Comparison of ENCODE assay signal across 15 mouse cellular contexts in the genomic region with DNA sequence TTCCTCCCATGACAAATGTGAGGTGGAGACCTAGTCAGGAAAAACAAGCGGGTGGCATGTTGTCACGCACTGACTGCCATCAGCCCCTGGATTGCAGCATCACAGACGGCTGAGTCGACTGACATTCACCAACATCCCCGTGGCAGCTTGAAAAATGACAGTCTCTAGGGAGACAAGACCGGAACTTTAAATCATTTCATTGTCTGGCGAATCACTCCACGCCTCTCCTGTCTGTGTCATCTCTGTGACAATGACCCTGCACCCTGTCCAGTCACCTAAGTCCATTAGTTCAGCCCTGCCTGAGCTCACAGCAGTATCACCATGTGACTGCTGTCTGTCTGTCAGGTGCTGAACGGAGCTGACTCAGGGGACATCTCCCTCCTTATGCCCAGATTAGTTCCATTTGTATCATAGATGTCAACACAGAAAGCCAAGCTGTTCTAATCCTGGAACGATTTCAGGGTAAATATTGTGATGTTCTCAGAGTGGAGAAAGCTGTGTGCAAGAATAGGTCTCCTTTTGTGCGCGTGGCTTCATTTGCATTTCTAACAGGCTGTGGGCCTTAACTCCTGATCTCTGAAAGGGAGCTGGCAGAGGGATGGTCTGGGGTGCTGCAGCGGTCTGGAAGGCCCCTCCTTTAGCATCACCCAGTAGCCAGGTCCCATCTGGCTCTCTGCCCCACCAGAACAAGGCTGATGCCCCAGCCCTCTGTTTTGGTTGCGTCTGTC. TPM values are rescaled to one million over a fixed set of nuclear protein-coding genes. Genes with fewer than 3 reads are reported as not detected.
DNase-seq lines count a peak whose midpoint lies in the region; ATAC-seq and TF ChIP-seq lines count a peak whose summit lies in the region.
"Had no signal": no experiment of that assay in that cellular context is flagged by ENCODE, and none has a peak within 500 bp of the region (broad histone marks: within the 10 kb centered on the region; RNA-seq: fewer than 3 reads in every experiment).

No protein-coding gene starts in this region.

- peak overlapping the region; percentile 58; the same call in 1 of the 2 replicates for H3K27ac ChIP-seq in midbrain, embryonic 10.5 days (replicated peaks)
- no peak overlapping the region for H3K27ac ChIP-seq in midbrain, postnatal 0 days (ENCODE audit: low read depth, low read length)
- no peak overlapping the region for H3K27ac ChIP-seq in stomach, postnatal 0 days (replicated peaks)
- H3K27ac ChIP-seq in intestine, postnatal 0 days (ENCODE audit: low read depth, low read length), result no peak overlapping the region
- H3K27ac ChIP-seq: gastrocnemius, adult 2 months; heart, embryonic 13.5 days; limb, embryonic 12.5 days had no signal

- no peak for TF ChIP-seq CTCF in midbrain, postnatal 0 days (IDR thresholded peaks at IDR 0.05)
- TF ChIP-seq CTCF in stomach, postnatal 0 days (IDR thresholded peaks at IDR 0.05; ENCODE audit: low read depth), result no peak
- no peak for TF ChIP-seq CTCF in intestine, postnatal 0 days (IDR thresholded peaks at IDR 0.05; ENCODE audit: low read depth)

- H3K9ac ChIP-seq in midbrain, postnatal 0 days (replicated peaks; ENCODE audit: low read length, poor library complexity, severe bottlenecking), result no peak overlapping the region
- H3K9ac ChIP-seq in stomach, postnatal 0 days (ENCODE audit: low read length), result no peak overlapping the region
- H3K9ac ChIP-seq in intestine, postnatal 0 days (ENCODE audit: low read depth, low read length), result no peak overlapping the region
- H3K9ac ChIP-seq: heart, embryonic 13.5 days; limb, embryonic 12.5 days had no signal

- no peaks in the 10 kb centered on the region for H3K9me3 ChIP-seq in midbrain, embryonic 10.5 days (replicated peaks)
- H3K9me3 ChIP-seq in midbrain, postnatal 0 days (ENCODE audit: low read length), result no peaks in the 10 kb centered on the region
- no peaks in the 10 kb centered on the region for H3K9me3 ChIP-seq in stomach, postnatal 0 days (ENCODE audit: control insufficient read depth, low read length)
- H3K9me3 ChIP-seq in intestine, postnatal 0 days (ENCODE audit: control insufficient read depth), result no peaks in the 10 kb centered on the region
- H3K9me3 ChIP-seq: heart, embryonic 13.5 days; limb, embryonic 12.5 days had no signal

- TF ChIP-seq EP300 in stomach, postnatal 0 days (optimal IDR thresholded peaks at IDR 0.05), result no peak

- H3K27me3 ChIP-seq in midbrain, embryonic 10.5 days (ENCODE audit: low read depth, poor library complexity, severe bottlenecking), result peaks cover 14% of the 10 kb centered on the region
- no peaks in the 10 kb centered on the region for H3K27me3 ChIP-seq in midbrain, postnatal 0 days (ENCODE audit: insufficient read depth, low read length)
- no peaks in the 10 kb centered on the region for H3K27me3 ChIP-seq in stomach, postnatal 0 days (ENCODE audit: control insufficient read depth, insufficient read depth, low read length)
- peaks cover 4% of the 10 kb centered on the region; the same call in 1 of the 2 replicates for H3K27me3 ChIP-seq in intestine, postnatal 0 days (replicated peaks; ENCODE audit: control insufficient read depth, insufficient read depth, low read length)
- H3K27me3 ChIP-seq: heart, embryonic 13.5 days had no signal

- WGBS in midbrain, embryonic 10.5 days, result 65% methylated on average over 14 of the region's 14 CpGs
- 22% methylated on average over 14 of the region's 14 CpGs for WGBS in midbrain, postnatal 0 days
- 53% methylated on average over 14 of the region's 14 CpGs for WGBS in stomach, postnatal 0 days
- WGBS in intestine, postnatal 0 days, result 63% methylated on average over 14 of the region's 14 CpGs

- no peak for ATAC-seq in midbrain, postnatal 0 days (ENCODE audit: low FRiP score)
- ATAC-seq in stomach, postnatal 0 days (ENCODE audit: low FRiP score, low TSS enrichment), result 0 out of 2 replicates have a peak, but pooled peaks have one; percentile 24
- no peak for ATAC-seq in intestine, postnatal 0 days

- peaks cover 30% of the 10 kb centered on the region for H3K4me1 ChIP-seq in midbrain, embryonic 10.5 days
- H3K4me1 ChIP-seq in midbrain, postnatal 0 days (ENCODE audit: insufficient read depth, low read length), result 0 out of 2 replicates have a peak, but pooled peaks cover 3% of the 10 kb centered on the region
- H3K4me1 ChIP-seq in stomach, postnatal 0 days (replicated peaks; ENCODE audit: control insufficient read depth, insufficient read depth), result no peaks in the 10 kb centered on the region; the same call in 1 of the 2 replicates
- no peaks in the 10 kb centered on the region for H3K4me1 ChIP-seq in intestine, postnatal 0 days (replicated peaks; ENCODE audit: control insufficient read depth, insufficient read depth, low read length)

- no peak overlapping the region for H3K4me2 ChIP-seq in midbrain, postnatal 0 days (ENCODE audit: low read depth, low read length, poor library complexity, severe bottlenecking)
- no peak overlapping the region for H3K4me2 ChIP-seq in stomach, postnatal 0 days (replicated peaks; ENCODE audit: low read depth)
- H3K4me2 ChIP-seq in intestine, postnatal 0 days (replicated peaks; ENCODE audit: low read depth), result no peak overlapping the region
- H3K4me2 ChIP-seq: heart, embryonic 13.5 days; limb, embryonic 12.5 days had no signal

- no peaks in the 10 kb centered on the region for H3K36me3 ChIP-seq in midbrain, embryonic 10.5 days
- H3K36me3 ChIP-seq in midbrain, postnatal 0 days (ENCODE audit: insufficient read depth, low read length), result no peaks in the 10 kb centered on the region
- H3K36me3 ChIP-seq in stomach, postnatal 0 days (ENCODE audit: control insufficient read depth, insufficient read depth, low read length), result no peaks in the 10 kb centered on the region
- H3K36me3 ChIP-seq in intestine, postnatal 0 days (ENCODE audit: control insufficient read depth, insufficient read depth), result no peaks in the 10 kb centered on the region
- H3K36me3 ChIP-seq: G1E; heart, embryonic 13.5 days; limb, embryonic 12.5 days had no signal

- no peak overlapping the region for H3K4me3 ChIP-seq in midbrain, embryonic 10.5 days
- no peak overlapping the region for H3K4me3 ChIP-seq in midbrain, postnatal 0 days (ENCODE audit: low read depth, low read length)
- no peak overlapping the region for H3K4me3 ChIP-seq in stomach, postnatal 0 days (ENCODE audit: low read depth, low read length)
- H3K4me3 ChIP-seq in intestine, postnatal 0 days (ENCODE audit: low read depth, low read length), result no peak overlapping the region
- H3K4me3 ChIP-seq: gastrocnemius, adult 2 months; heart, embryonic 13.5 days; limb, embryonic 12.5 days had no signal

- peak; percentile 33 for DNase-seq in adrenal gland, adult 8-10 months
- DNase-seq in adrenal gland, postnatal 4 days (ENCODE audit: low spot score in 2 of 2), result no peak
- no peak for DNase-seq in midbrain, embryonic 10.5 days (ENCODE audit: low spot score)
- no peak for DNase-seq in midbrain, postnatal 0 days (ENCODE audit: low spot score)
- DNase-seq in layer of hippocampus, adult 9-10 months (ENCODE audit: low spot score), result peak; percentile 62
- no peak for DNase-seq in stomach, postnatal 0 days (ENCODE audit: low spot score)
- DNase-seq in thymus, postnatal 14 days, result no peak
- DNase-seq: adrenal gland, postnatal 25 days; cerebellum, adult 9-11 months; gastrocnemius, adult 2 months; lung, adult 18-20 months had no signal

RNA-seq across cellular contexts. Expression of gene Sec14l1, which starts 52.0 kb away (rescaled TPM):
- 100 to 1,000 TPM; 138 to 170 (median 166) TPM for total RNA-seq in adrenal gland, adult 8-10 months (2022)
- total RNA-seq in adrenal gland, postnatal 4 days (2021), result 100 to 1,000 TPM; 171 to 174 TPM
- 49.9 and 58.0 TPM in 2 replicates for polyA plus RNA-seq in midbrain, embryonic 10.5 days (2016; fragmentation: Nextera tagmentation; extraction: Ambion mirVana)
- total RNA-seq in midbrain, postnatal 0 days (2014; rRNA removed), result 63.5 and 71.1 TPM in 2 replicates
- polyA plus RNA-seq in midbrain, postnatal 0 days (2015; fragmentation: Nextera tagmentation; extraction: Ambion mirVana), result 48.0 and 49.2 TPM in 2 replicates
- polyA plus RNA-seq in stomach, postnatal 0 days (2015; fragmentation: Nextera tagmentation; extraction: Ambion mirVana), result 28.4 and 30.5 TPM in 2 replicates
- 22.8 and 23.9 TPM in 2 replicates for polyA plus RNA-seq in intestine, postnatal 0 days (2015; fragmentation: Nextera tagmentation; extraction: Ambion mirVana)

Comparison
In these comparisons a context has a peak if more than half of its experiments do, and no peak if none do; other contexts are left out.
1. DNase-seq: peak in adrenal gland, adult 8-10 months (single experiment) and layer of hippocampus, adult 9-10 months (single experiment); none in adrenal gland, postnatal 4 days (0 of 2), midbrain, embryonic 10.5 days (single experiment), midbrain, postnatal 0 days (single experiment), stomach, postnatal 0 days (single experiment) and thymus, postnatal 14 days (single experiment).